Comparison of ENCODE assay signal across 16 mouse cellular contexts in the genomic region with DNA sequence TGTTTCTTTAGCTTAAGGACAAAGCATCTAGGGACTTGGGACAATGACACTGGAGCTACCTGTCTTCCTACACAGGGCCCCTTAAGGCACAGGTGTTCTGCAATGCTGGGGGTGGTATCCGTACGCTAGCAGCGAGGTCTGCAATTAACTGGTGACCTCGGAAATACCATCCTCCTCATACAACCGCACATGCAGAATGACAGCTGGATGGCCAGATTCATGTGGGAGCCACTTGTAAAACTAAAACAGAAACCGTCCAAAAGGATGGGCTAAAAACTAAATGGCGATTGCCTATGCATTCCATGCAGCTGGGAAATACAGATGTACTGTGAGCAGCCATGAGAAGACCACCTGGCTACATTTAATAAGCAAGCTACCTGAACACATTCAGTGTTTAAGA. TPM values are rescaled to one million over a fixed set of nuclear protein-coding genes. Genes with fewer than 3 reads are reported as not detected.
DNase-seq lines count a peak whose midpoint lies in the region; ATAC-seq and TF ChIP-seq lines count a peak whose summit lies in the region.
"Had no signal": no experiment of that assay in that cellular context is flagged by ENCODE, and none has a peak within 500 bp of the region (broad histone marks: within the 10 kb centered on the region; RNA-seq: fewer than 3 reads in every experiment).

No protein-coding gene starts in this region.

- H3K36me3 ChIP-seq in midbrain, embryonic 11.5 days (ENCODE audit: control insufficient read depth, insufficient read depth, low read length), result 0 out of 2 replicates have a peak, but pooled peaks cover 6% of the 10 kb centered on the region
- no peaks in the 10 kb centered on the region for H3K36me3 ChIP-seq in midbrain, embryonic 16.5 days (ENCODE audit: control insufficient read depth, insufficient read depth, low read length)
- no peaks in the 10 kb centered on the region for H3K36me3 ChIP-seq in myocyte (ENCODE audit: control insufficient read depth, insufficient read depth)

- TF ChIP-seq POLR2A in myocyte (IDR thresholded peaks at IDR 0.05; ENCODE audit: insufficient read length, low read depth), result no peak

- H3K27ac ChIP-seq in midbrain, embryonic 11.5 days (ENCODE audit: low read depth, low read length), result no peak overlapping the region
- H3K27ac ChIP-seq in midbrain, embryonic 16.5 days (ENCODE audit: low read length), result no peak overlapping the region

- 95% methylated on average over 7 of the region's 7 CpGs for WGBS in midbrain, embryonic 11.5 days
- 89% methylated on average over 7 of the region's 7 CpGs for WGBS in midbrain, embryonic 16.5 days

- no peaks in the 10 kb centered on the region for H3K9me3 ChIP-seq in midbrain, embryonic 11.5 days (ENCODE audit: control insufficient read depth, low read length)
- no peaks in the 10 kb centered on the region for H3K9me3 ChIP-seq in midbrain, embryonic 16.5 days (replicated peaks; ENCODE audit: control insufficient read depth, low read length, poor library complexity, severe bottlenecking)
- H3K9me3 ChIP-seq: G1E had no signal

- no peaks in the 10 kb centered on the region for H3K27me3 ChIP-seq in midbrain, embryonic 11.5 days (ENCODE audit: control insufficient read depth, insufficient read depth, low read length)
- H3K27me3 ChIP-seq in midbrain, embryonic 16.5 days (ENCODE audit: control insufficient read depth, insufficient read depth, low read depth, low read length), result no peaks in the 10 kb centered on the region
- no peaks in the 10 kb centered on the region for H3K27me3 ChIP-seq in myocyte (ENCODE audit: control insufficient read depth, insufficient read depth, insufficient read length)
- H3K27me3 ChIP-seq: CH12.LX, Patski had no signal

- no peak overlapping the region for H3K4me3 ChIP-seq in midbrain, embryonic 11.5 days (ENCODE audit: low read depth, low read length)
- no peak overlapping the region for H3K4me3 ChIP-seq in midbrain, embryonic 16.5 days (ENCODE audit: low read depth, low read length)
- H3K4me3 ChIP-seq in myocyte, result no peak overlapping the region

- peak; percentile 75 for DNase-seq in midbrain, embryonic 11.5 days (ENCODE audit: low spot score, missing footprints)
- no peak for DNase-seq in liver
- DNase-seq: adrenal gland, adult 2 months; adrenal gland, adult 8-10 months; adrenal gland, postnatal 25 days; B cell, adult 2 months; cerebellum, adult 11 months; cerebellum, adult 11-12 months; cerebellum, adult 18-20 months had no signal

- H3ac ChIP-seq in myocyte (ENCODE audit: control insufficient read depth, insufficient read length), result no peak overlapping the region

- no peak overlapping the region for H3K4me2 ChIP-seq in midbrain, embryonic 11.5 days
- no peak overlapping the region for H3K4me2 ChIP-seq in midbrain, embryonic 16.5 days (ENCODE audit: low read length)
- H3K4me2 ChIP-seq in myocyte (ENCODE audit: low read depth), result peak overlapping the region; percentile 24

- H3K4me1 ChIP-seq in midbrain, embryonic 11.5 days (ENCODE audit: control insufficient read depth, insufficient read depth, low read length), result peaks cover 3% of the 10 kb centered on the region; the same call in 1 of the 2 replicates
- H3K4me1 ChIP-seq in midbrain, embryonic 16.5 days (ENCODE audit: control insufficient read depth, insufficient read depth, low read length), result no peaks in the 10 kb centered on the region

- peaks cover 16% of the 10 kb centered on the region for H3K79me2 ChIP-seq in myocyte (ENCODE audit: control insufficient read depth, insufficient read depth)

- no peak for ATAC-seq in midbrain, embryonic 11.5 days (ENCODE audit: low FRiP score)
- no peak for ATAC-seq in midbrain, embryonic 16.5 days
- ATAC-seq: activated CD4-positive, CD25-positive, alpha-beta regulatory T cell, adult 4 months; CD4-positive, CD25-positive, alpha-beta regulatory T cell, adult 4 months; Patski had no signal

- no peak overlapping the region for H3K9ac ChIP-seq in midbrain, embryonic 11.5 days (ENCODE audit: low read length)
- H3K9ac ChIP-seq in midbrain, embryonic 16.5 days (ENCODE audit: low read depth, low read length), result no peak overlapping the region

TF ChIP-seq in myocyte, 11 proteins besides CTCF, POLR2A, EP300 and RAD21:
- TF ChIP-seq REST (IDR thresholded peaks at IDR 0.05; ENCODE audit: insufficient read depth, insufficient read length), result no peak
- TF ChIP-seq MYOG (IDR thresholded peaks at IDR 0.05; ENCODE audit: control insufficient read depth in 1 of 3, insufficient read depth in 1 of 3, insufficient read length in 2 of 3, low read depth in 2 of 3), result peak in 1 of 3 experiments; percentile 47
- no peak for TF ChIP-seq CEBPB (IDR thresholded peaks at IDR 0.05; ENCODE audit: insufficient read depth, poor library complexity, severe bottlenecking)
- no peak for TF ChIP-seq E2F4 (IDR thresholded peaks at IDR 0.05; ENCODE audit: insufficient read depth)
- TF ChIP-seq MAX (IDR thresholded peaks at IDR 0.05; ENCODE audit: low read depth), result no peak
- no peak for TF ChIP-seq POLR2AphosphoS2 (IDR thresholded peaks at IDR 0.05; ENCODE audit: insufficient read length, low read depth)
- TF ChIP-seq USF1 (IDR thresholded peaks at IDR 0.05; ENCODE audit: low read depth), result no peak
- TF ChIP-seq TCF3 (IDR thresholded peaks at IDR 0.05; ENCODE audit: insufficient read length, low read depth), result no peak
- peak in 2 of 3 experiments; percentile 44 to 77 for TF ChIP-seq MYOD1 (IDR thresholded peaks at IDR 0.05; ENCODE audit: control insufficient read depth in 1 of 3, insufficient read length in 2 of 3, low read depth in 2 of 3)
- TF ChIP-seq SRF (IDR thresholded peaks at IDR 0.05; ENCODE audit: control insufficient read depth, insufficient read length, low read depth), result no peak
- TF ChIP-seq TCF12 (IDR thresholded peaks at IDR 0.05; ENCODE audit: insufficient read depth, poor library complexity, severe bottlenecking), result no peak

RNA-seq across cellular contexts. Expression of gene Fryl, which starts 34.6 kb away (rescaled TPM):
- polyA plus RNA-seq in midbrain, embryonic 11.5 days (2014; fragmentation: Nextera tagmentation; extraction: Ambion mirVana), result 39.0 and 42.5 TPM in 2 replicates
- polyA plus RNA-seq in midbrain, embryonic 16.5 days (2015; fragmentation: Nextera tagmentation; extraction: Ambion mirVana), result 40.0 and 47.5 TPM in 2 replicates
- polyA plus RNA-seq in myocyte (2012; fragmentation: generic; extraction: Trizol), result 15.3 TPM
